Mouse (Mus musculus) heart, adult 9 months (tissue): Measurements from ENCODE around the gene Pgs1.

ENCODE experiments used
- DNase-seq, 2 experiments: peaks; one replicate each; pipeline ENCODE4 v3.0.0; 2022; ENCODE audit warnings: low spot score in 2 of 2

Gene Pgs1

GRCm38 (mm10) chr11:117986126-117987031 lies at the start of gene Pgs1:
Gene Pgs1 (plus strand): TSS chr11:117986292.
- peak; percentile 89 to 92 for DNase-seq

GRCm38 (mm10) chr11:117939004-117939730 lies 46.9 kb upstream of the Pgs1 start:
- no peak for DNase-seq

- peak; percentile 82 to 87 for DNase-seq
Measured at GRCm38 (mm10) chr11:117939741-117940285, 46.3 kb upstream of the Pgs1 start.

GRCm38 (mm10) chr11:117940881-117941280 lies 45.2 kb upstream of the Pgs1 start:
- DNase-seq: no peak

GRCm38 (mm10) chr11:117941325-117941834 lies 44.7 kb upstream of the Pgs1 start:
- no peak for DNase-seq

- no peak for DNase-seq
Measured at GRCm38 (mm10) chr11:117941848-117942247, 44.2 kb upstream of the Pgs1 start.

DNA sequence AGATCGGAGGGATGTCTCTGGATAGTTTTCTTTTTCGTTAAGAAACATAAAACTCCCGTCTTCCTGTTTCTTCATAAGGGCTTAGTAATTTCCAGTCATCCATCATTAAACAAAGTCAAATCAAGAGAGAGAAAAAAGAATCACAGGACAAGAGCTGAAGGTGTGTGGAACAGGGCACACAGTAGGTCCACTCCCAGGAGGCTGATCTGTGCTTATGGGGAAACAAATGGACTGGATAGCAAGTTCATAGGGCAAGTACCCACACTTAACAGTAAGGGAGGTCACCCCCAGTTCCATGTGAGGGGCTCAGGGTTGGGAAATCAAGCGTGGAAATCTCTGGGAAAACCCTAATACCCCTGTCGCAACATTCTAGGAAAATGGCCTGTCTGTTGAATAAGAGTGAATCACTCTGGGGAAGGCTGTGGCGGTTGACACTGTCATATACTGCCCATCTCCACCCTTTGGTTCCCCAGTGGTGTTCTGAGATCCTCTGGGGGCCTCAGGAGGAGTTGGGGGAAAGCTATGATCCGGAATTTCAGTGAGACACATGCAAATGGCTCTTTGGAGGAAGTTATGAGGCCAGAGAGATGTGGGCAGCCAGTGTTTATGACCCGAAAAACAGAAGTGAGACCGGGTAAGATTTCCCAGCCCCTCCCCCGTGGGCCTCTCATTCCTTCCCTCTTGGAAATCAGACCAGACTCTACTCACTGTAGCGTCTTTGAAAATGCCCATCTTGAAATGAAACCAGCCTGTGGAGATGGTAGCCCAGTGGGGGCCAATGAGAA lies 39.7 kb upstream of the Pgs1 start:
- DNase-seq: peak in 1 of 2 experiments; percentile 56

GRCm38 (mm10) chr11:117946996-117947419 lies 39.1 kb upstream of the Pgs1 start:
- no peak for DNase-seq

- peak; percentile 91 to 92 for DNase-seq
Measured at GRCm38 (mm10) chr11:117949392-117950091, 36.5 kb upstream of the Pgs1 start.

GRCm38 (mm10) chr11:117951391-117951790 lies 34.7 kb upstream of the Pgs1 start:
- DNase-seq: no peak

DNA sequence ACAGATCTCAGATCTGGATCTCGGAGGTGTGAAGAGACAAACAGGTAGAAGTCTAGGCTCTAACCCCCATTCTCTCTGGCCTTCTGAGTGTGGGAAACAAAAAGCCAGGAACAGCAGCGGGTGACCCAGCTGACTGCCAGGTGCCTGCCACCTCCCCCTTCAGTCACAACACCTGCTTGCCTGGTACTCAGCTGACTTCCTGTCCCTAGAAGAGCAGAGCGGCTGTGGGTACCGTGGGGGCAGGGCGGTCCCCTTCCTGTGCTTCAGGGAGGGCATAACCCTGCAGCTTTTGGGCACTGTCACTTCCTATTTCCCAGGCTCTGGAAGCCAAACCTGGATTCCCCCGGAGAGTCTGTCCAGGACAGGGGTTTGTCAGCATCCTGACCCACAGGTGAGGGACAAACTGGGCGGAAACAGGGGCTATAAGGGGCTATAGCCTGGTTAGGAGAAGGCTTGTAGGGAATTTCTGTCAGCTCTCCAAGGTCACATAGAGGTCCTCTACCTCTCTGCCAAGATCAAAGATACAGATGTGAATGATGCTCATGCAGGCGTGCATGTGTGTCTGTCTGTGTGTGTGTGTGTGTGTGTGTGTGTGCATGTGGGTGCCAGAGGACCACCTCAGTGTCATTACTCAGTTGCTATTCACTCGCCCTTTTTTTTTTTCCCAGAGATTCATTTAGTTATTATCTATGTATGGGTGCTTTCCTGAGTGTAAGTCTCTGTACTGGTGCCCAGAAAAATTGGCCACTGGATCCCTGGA lies 33.7 kb upstream of the Pgs1 start:
- no peak for DNase-seq

DNA sequence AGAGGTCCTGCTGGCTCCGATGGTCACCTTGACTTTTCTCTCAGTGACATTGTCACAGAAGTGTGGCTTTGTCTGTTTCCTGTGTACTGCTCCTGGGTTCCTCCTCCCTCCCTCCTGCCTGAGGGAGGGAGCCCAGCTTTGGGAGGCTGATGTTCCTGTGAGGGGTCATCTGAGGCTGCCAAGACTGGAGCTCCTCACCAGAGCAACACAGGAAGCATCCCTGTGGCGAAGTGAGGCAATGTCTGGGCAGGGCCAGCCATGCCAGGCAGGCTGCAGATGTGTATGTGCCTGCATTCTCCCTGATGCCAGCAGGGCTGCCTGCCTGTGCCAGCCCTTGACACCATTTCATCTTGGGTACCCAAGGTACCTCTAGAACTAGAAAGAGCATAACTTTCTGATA lies 32.0 kb upstream of the Pgs1 start:
- no peak for DNase-seq

- no peak for DNase-seq
Measured at GRCm38 (mm10) chr11:117954819-117955218, 31.3 kb upstream of the Pgs1 start.

DNA sequence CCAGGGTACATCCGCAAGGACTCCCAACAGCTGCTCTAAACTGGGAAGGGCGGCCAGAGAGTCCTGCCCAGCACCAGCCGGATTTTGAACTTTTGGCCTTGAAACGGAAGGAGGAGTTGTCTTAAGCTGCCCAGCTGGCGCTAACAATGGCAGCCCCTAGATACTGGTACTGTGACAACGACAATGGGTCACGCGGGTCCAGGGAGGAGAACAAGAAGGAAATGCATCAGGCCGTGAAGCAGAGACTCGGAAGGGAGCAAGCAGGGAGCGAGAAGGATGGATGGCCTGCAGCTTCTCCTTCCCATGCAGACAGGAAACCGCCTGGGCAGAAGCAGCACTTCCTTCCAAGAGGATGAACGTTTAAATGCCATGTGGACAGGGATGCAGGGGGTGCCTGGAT lies 30.5 kb upstream of the Pgs1 start:
- DNase-seq: no peak

- no peak for DNase-seq
Measured at GRCm38 (mm10) chr11:117958197-117958596, 27.9 kb upstream of the Pgs1 start.

- DNase-seq: no peak
Measured at GRCm38 (mm10) chr11:117959166-117959565, 26.9 kb upstream of the Pgs1 start.

DNA sequence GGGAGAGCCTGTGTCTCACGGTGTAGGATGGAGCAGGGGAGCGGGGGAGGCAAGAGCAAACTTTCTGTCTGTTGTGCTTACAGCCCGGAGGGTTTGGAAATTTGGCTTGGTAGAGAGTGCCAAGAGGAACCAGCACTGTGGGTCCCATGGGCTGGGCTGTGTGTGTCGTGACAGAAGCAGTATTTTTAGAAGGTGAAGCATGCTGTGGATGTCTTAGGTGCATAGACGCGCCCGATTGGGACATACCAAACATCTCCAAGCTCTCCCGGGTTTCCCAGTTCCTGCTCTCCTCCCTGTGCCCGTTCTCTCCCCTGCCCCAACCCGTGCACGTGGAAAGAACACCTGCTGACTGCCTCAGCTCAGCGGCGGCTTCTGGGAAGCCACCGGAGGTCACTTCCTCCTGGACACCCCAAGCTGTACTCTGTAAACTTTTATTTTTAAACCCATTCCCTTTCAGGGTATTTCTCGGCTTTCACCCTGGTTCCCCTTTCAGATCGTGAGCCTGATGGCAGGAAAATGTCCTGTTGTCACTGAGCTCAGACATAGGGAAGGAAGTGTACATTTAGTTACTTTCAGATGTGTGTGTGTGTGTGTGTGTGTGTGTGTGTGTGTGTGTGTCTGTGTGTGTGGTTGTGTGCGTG lies 26.2 kb upstream of the Pgs1 start:
- DNase-seq: peak; percentile 52 to 69

DNA sequence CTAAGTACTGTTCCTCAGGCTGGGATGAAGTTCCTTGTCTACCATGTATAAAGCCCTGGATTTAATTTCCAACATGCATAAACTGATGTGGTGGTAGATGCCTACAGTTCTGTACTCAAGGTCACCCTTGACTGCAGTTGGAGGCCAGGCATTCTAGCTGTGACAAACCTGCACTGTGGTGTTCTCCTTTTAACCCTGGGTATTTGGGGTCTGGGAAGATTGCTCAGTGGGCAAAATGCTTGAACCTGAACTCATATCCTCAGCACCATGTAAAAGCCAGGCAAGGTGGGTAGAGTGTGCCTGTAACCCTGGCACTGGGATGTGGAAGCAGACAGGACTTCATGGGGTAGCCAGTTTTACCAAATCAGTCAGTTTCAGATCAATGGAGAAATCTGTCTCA lies 25.5 kb upstream of the Pgs1 start:
- DNase-seq: no peak

- peak; percentile 93 to 94 for DNase-seq
Measured at GRCm38 (mm10) chr11:117962228-117963067, 23.6 kb upstream of the Pgs1 start.
